Mouse (Mus musculus) urinary bladder, postnatal 14 days (tissue): ENCODE results near the gene Tm7sf3.
A peak's percentile ranks its signal among the peaks of the same experiment; 100 is the strongest.

Experiments used
- DNase-seq: peaks from one replicate; pipeline ENCODE4 v3.0.0; 2021; ENCODE audit warnings: low spot score

Gene Tm7sf3

GRCm38 (mm10) chr6:146660591-146660990, 18.0 kb upstream of the Tm7sf3 start:
- DNase-seq, result no peak

- no peak for DNase-seq
These were observed 10.6 kb upstream of the Tm7sf3 start for GRCm38 (mm10) chr6:146653197-146653596.

- no peak for DNase-seq
These were observed 8.8 kb upstream of the Tm7sf3 start for GRCm38 (mm10) chr6:146651431-146651830.

- DNase-seq, result no peak
These were observed 7.4 kb upstream of the Tm7sf3 start for GRCm38 (mm10) chr6:146650013-146650412.

GRCm38 (mm10) chr6:146643184-146643570, 553 bp upstream of the Tm7sf3 start:
- DNase-seq, result peak; percentile 9

- no peak for DNase-seq
These were observed 908 bp downstream of the Tm7sf3 start for GRCm38 (mm10) chr6:146641621-146642210.

GRCm38 (mm10) chr6:146640991-146641390, 1.6 kb downstream of the Tm7sf3 start:
- no peak for DNase-seq

GRCm38 (mm10) chr6:146640068-146640965, 2.3 kb downstream of the Tm7sf3 start:
- no peak for DNase-seq

- DNase-seq, result no peak
These were observed 6.1 kb downstream of the Tm7sf3 start for GRCm38 (mm10) chr6:146636482-146636881.

- no peak for DNase-seq
These were observed 7.6 kb downstream of the Tm7sf3 start for GRCm38 (mm10) chr6:146634759-146635606.

GRCm38 (mm10) chr6:146634015-146634722, 8.5 kb downstream of the Tm7sf3 start:
- DNase-seq, result peak; percentile 72

GRCm38 (mm10) chr6:146633629-146634014, 9.0 kb downstream of the Tm7sf3 start:
- no peak for DNase-seq

- DNase-seq, result no peak
These were observed 9.5 kb downstream of the Tm7sf3 start for GRCm38 (mm10) chr6:146633097-146633496.

- no peak for DNase-seq
These were observed 10.2 kb downstream of the Tm7sf3 start for GRCm38 (mm10) chr6:146632403-146632802.

GRCm38 (mm10) chr6:146631847-146632246, 10.8 kb downstream of the Tm7sf3 start:
- no peak for DNase-seq

GRCm38 (mm10) chr6:146630961-146631360, 11.7 kb downstream of the Tm7sf3 start:
- DNase-seq, result no peak

GRCm38 (mm10) chr6:146629781-146630756, 12.6 kb downstream of the Tm7sf3 start:
- DNase-seq, result no peak

GRCm38 (mm10) chr6:146628123-146628522, 14.5 kb downstream of the Tm7sf3 start:
- DNase-seq, result no peak

- DNase-seq, result no peak
These were observed 26.0 kb downstream of the Tm7sf3 start for GRCm38 (mm10) chr6:146616670-146617069.

- no peak for DNase-seq
These were observed 26.7 kb downstream of the Tm7sf3 start for GRCm38 (mm10) chr6:146615891-146616290.

- DNase-seq, result no peak
These were observed 28.1 kb downstream of the Tm7sf3 start for GRCm38 (mm10) chr6:146614541-146614940.
